Mouse (Mus musculus) frontal cortex, postnatal 36 days (tissue): ENCODE results near the gene Olfr681.
"Not testable (repeated sequence)": the region's sequence is repeated elsewhere in the genome, so short reads cannot be mapped to it uniquely, and the experiment has no call there.

Experiments used
- DNase-seq, 2 experiments: peaks; one replicate each; pipeline ENCODE4 v3.0.0; 2022; ENCODE audit warnings: low spot score in 2 of 2

Gene Olfr681

DNA sequence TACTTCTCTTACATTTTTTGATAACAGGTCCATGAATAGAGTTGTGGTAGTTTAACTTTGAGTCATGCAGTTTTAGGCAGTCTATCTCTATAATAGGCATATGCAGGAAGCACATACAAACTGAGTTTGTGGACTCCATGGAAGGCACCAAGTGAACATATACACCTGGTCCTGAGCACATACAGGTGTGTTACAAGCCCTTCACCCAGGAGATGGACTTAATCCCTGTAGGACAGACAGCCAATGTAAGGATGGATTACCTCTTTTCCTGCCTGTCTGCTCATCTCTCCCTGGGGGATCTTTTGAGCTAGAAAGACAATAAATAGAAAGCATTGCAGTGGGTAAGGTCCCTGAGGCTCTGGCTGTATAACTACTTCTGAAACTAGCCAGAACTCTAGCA is at the start of gene Olfr681:
Gene Olfr681 (plus strand): TSS at position 301 of the 400 bp plus-strand sequence.
- DNase-seq: no peak

DNA sequence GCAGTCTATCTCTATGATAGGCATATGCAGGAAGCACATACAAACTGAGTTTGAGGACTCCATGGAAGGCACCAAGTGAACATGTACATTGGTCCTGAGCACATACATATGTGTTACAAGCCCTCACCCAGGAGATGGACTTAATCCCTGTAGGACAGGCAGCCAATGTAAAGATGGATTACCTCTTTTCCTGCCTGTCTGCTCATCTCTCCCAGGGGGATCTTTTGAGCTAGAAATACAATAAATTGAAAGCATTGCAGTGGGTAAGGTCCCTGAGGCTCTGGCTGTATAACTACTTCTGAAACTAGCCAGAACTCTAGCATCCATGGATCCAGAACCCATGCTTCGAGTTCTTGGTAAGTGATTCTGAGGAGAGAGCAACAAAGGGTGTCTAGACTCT is 35.7 kb upstream of the Olfr681 start, which contains the start of gene Olfr679:
Gene Olfr679 (plus strand): TSS at position 301 of the 400 bp plus-strand sequence.
- no peak for DNase-seq

- not testable (repeated sequence) for DNase-seq
Observed at GRCm38 (mm10) chr7:105092717-105093116, 23.9 kb upstream of the Olfr681 start, which contains the start of gene Olfr680-ps1. Olfr680-ps1 (minus strand) TSS chr7:105092817.

- DNase-seq: no peak
Observed at GRCm38 (mm10) chr7:105141275-105141674, 24.6 kb downstream of the Olfr681 start.

DNA sequence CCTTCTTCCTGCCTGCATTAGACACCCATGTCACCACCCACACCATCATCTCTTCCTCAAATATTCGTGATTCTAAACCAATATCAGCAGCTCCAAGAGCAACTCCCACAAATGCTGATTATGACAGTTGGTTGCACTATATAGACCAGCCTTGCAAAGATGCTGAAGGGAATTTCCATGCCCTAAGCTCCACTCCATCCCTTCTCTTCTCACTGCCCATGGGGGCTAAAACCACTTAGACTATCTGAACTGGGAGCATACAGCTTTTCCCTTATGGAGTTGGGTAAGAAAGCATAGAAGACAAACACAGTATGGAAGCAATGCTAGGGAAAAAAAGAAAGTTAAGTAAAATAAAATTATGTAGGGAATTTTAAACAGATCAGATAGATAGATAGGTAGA is 30.3 kb downstream of the Olfr681 start, which contains the start of gene Olfr683:
Gene Olfr683 (minus strand): TSS at position 101 of the 400 bp plus-strand sequence.
- DNase-seq: no peak

DNA sequence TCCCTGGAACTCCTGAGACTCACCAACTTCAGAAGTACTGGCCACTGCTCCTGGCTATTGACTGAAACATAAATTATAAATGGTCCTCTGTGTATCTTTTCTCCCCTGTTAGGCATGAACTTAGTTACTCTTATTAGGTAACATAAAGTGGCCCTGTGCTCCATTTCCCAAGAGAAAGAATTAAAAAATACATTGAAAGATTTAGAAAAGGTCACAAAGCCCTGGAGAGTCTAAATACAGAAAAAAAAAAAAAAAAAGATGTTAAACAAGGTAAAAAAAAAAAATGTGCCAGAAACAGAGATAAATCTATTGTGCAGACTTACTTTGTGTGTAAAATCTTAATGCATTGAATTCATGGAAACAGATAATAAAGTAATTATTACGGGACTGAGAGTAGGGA is 46.9 kb downstream of the Olfr681 start, which contains the start of gene Olfr684:
Gene Olfr684 (minus strand): TSS at position 101 of the 400 bp plus-strand sequence.
- DNase-seq: no peak

DNA sequence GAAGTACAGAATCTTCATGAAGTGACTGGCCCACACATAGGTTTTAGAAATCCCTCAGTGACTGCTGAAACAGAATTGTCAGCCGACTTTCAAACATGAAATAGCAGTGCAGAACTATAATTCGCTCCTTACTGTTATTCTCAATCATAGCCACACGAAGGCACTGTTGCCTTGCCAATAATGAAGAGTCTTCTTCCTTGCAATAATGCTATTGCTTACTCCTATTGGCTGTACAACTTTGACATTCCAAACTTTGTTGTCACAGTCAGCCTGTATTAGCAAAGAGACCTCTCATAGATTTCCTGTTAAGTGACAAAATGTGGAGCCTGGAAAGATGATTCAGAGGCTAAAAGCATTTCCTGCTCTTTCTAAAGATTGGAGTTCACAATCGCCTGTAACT is 54.1 kb downstream of the Olfr681 start:
- peak; percentile 16 to 54 for DNase-seq
